Mouse (Mus musculus): ENCODE results near the gene Gk5.
"Not testable (repeated sequence)": the region's sequence is repeated elsewhere in the genome, so short reads cannot be mapped to it uniquely, and the experiment has no call there.

Gk5 gene

DNA sequence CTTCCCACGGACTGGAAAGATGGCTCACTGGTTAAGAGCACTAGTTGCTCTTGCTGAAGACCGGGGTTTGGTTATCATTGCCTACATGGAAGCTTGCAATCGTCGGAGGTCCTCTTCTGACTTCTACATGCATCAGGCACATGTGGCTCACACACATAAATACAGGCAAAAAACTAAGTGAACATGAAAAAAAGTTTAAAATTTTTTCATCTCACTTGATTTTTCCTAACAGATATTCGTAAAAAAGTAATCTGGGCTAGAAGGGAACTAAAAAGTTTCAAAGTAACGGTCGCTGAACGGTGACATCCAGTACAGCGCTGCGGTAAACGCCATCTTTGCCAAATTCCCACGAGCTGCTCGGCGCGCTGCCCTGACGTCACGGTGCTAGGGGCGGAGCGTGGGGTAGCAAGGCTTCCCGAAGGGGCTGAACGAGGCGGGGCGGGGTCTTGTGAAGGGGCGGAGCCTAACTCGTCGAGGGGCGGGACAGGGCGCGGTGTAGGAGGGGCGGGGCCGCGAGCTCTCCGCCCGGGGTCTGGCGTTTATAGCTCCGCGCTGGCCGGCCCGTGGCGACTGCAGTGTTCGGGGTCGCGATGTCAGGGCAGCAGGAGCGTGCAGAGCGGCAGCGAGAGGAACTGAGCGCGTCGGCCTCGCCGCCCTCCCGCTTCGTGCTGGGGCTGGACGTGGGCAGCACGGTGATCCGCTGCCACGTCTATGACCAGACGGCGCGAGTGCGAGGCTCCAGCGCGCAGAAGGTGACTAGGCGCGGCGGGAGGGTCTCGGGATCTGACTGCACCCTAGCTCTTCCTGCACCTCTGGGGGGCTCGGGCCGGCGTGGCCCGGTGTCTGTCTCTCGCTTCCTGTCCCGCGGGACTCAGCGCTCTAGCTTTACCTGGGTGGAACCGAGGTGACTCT, at the start of gene Gk5:
Gene Gk5, plus strand, starts transcription at position 502 of the 912 bp plus-strand sequence.
- DNase-seq (ENCODE audit: low read depth, low spot score) = peak; percentile 77

DNA sequence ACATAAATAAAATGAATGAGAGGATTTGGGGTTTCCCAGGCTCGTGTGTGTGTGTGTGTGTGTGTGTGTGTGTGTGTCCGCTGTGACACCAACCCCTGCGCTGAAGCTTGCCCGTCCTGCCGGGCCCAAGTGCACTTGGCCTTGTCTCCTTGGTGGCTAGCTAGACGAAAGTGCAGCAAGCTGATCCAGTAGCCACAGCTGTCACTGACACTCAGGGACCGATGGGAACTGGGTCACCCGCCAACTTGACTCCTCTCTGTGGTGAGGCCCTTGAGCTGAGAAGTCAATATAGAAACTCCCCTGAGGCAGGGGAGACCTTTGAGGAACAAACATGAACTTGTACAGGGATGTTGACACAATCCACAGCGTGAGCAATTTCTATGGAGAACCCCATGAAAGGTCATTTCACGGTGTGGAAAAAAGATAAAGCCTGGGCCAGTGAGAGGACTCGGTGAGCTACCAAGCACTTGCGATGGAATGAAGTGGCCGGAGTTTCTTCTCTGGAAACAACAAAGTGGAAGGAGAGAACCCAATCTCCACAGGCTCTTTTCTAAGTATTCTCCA, 40.3 kb upstream of the Gk5 start:
- no peak for DNase-seq (ENCODE audit: low read depth, low spot score)

DNA sequence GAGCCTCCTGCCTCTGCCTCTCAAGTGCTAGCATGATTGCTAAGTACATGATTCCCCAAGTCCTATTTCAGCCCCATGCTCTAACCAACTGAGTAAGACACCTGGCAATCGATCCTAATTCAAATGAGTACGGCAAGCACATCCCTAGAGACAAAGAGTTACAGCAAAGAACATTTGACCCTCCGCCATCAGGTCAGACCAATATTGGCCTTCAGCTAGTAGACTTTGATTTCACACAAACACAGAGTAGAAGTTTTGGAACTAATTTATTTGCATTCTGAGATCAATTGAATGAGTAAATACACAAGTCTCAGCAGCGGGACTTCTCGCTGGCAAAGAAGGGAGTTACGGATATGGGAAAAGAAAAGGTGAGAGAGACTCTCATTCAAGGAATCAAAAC, 33.9 kb upstream of the Gk5 start:
- no peak for DNase-seq (ENCODE audit: low read depth, low spot score)

DNA sequence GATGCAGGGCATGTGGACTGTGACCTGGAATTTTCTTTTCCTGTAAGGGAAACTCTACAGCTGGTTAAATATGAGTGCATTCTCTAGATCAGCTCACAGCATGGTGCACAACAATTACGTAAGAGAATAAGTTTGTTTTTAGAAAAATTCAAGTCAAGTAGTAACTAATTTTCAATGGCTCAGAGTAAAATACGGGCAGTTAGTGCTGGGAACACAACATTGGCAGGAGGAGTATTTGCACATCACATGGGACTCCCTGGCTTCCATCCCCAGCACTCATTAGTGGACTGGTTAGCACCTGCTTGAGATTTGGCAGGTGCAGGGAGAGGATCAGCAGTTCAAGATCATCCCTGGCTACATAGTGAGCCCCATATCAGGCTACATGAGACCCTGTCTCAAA, 31.5 kb upstream of the Gk5 start:
- DNase-seq (ENCODE audit: low read depth, low spot score) = no peak

DNA sequence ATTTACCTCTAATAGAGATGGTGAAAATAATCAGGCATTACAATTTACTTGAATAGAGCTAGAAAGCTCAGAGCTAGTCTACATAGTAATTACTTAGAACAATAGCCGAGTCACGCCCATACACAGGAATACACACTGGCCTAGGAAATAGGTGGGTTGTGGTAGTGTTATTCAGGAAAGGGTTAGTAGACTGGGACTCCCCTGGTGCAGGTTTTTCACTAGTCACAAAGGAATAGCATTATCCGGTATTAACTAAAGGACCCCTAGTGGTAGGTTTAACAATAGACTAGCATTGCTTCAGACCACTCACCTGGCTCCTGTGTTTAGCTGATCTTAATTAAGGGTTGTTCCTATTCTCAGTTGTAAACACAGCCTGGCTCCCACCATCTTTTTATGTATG, 30.7 kb upstream of the Gk5 start:
- not testable (repeated sequence) for DNase-seq (ENCODE audit: low read depth, low spot score)

DNA sequence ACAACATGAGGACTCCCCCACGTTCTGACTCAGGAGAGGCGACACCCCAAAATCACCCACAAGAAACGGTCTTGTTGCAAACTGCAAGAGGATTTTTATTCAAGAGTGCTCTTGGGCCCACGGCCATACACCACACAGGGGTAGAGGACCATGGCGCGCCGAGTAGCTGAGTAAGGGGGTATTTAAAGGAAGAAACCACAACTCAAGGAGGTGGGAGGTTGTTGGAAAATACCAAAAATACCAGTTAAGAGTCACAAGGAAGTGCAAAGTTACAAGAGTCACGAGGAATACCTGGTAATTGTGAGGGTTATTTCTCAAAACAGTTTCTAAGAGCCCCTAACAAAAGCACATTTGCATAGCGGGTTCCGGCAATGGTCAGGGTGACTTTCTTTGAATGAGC, 26.5 kb upstream of the Gk5 start:
- DNase-seq (ENCODE audit: low read depth, low spot score) = not testable (repeated sequence)

DNA sequence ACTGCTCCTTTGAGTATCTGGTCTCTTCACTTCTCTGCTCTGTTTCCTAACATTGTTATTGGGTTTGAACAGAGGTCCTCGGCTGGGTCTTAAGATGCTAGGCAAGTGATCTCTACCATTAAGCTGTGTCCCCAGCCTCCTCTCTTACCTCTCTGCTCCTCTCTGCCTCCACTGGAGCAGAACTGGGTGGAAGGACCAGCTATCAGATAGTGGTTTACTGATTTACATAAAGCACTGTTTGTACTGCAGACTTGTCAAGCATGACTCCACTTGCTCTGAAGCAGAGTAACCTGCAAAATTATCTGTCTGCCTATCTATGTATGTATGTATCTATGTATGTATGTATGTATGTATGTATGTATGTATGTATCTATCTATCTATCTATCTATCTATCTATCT, 25.9 kb upstream of the Gk5 start:
- DNase-seq (ENCODE audit: low read depth, low spot score) = no peak

DNA sequence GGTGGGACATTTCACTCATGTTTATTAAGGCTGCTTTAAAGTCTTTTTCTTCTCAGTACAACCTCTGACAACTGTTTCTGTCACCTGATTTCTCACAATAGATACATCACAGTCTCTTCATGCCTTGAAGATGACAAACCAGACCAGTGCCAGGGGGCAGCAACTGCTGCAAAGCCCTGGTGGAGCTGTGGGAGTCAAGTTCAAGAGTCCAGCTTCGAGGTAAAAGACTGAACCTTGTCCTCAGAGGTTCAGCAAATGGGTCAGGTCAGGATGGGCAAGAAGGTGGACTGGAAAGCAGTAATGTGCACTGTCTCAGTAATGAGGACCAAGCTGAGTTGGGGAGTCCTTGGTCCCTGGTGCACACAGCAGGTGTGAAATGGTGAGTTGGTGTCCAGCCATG, 24.8 kb upstream of the Gk5 start:
- DNase-seq (ENCODE audit: low read depth, low spot score) = no peak

DNA sequence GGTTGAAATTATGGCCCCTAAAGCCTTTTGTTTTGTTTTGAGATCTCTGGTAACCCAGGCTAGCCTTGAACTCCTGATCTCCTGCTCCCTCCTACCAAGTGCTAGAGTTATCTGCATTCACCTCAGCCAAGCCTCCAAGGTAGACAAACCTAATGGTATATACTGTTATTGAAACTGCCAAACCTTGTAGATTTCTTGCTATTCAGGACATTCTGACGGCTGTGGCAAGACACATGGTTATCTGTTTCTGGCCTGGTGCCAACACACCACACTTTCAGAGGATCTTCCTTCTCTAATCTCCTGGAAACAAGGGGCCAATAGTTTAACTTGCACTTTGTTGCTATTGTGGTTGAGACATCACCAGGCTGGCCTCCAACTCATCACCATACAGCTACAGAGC, 24.0 kb upstream of the Gk5 start:
- no peak for DNase-seq (ENCODE audit: low read depth, low spot score)

DNA sequence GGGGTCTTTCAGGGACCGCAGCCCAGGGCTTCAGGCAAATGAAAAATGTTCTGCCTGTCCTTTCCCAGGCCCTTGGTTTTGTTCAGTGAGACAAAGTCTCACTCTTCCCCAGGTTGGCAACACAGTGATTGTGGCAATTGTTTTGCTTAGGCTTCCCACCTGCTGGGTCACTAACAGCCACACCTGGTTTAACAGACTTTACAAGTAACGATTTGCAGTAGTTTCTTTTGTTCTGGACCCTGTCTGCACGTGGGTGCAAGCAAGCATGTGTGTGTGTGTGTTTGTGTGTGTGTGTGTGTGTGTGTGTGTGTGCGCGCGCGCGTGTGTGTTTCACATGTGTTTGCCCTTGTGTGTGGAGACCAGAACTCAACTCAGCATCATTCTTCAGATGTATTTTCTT, 16.3 kb upstream of the Gk5 start:
- no peak for DNase-seq (ENCODE audit: low read depth, low spot score)

DNA sequence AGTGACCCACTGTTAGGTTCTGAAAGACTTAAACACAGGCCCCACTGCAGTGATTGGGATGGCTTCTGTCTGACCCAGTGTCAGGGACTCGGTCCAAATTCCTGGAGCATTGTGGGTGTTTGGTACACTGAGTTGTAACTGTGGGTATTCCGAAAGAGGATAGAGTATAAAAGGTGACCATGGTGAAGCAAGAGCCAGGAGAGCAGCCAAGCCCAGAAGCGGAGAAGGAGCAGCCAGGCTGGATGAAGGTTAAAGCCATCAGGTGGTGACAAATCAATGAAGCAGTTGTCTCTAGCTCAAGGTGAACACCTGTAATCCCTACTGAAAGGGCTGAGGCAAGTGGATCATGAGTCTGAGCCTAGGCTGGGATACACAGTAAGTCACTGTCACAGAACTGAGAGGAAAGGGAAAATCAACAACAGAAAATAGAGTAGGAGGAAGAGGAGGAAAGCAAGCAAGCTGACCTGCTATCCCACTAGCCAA, 6.2 kb upstream of the Gk5 start:
- no peak for DNase-seq (ENCODE audit: low read depth, low spot score)

DNA sequence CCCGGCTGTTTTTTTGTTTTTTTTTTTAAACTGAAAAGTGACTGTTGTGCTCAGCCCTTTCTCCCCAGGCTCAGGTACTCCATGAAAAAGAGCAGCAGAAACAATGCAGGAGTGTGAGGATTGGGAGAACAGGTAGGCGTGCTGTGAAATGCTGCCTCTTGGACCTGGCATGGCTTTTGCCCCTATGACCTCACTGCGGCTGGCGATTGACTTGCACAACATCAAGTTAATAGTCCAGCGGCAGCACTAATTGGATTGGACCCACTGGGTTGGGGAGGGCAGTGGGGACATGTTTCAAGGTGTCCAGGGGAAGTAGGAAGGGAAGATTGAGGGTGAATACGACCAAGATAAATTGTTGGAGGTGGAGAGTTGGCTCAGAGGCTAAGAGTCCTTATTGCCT, 2.4 kb upstream of the Gk5 start:
- no peak for DNase-seq (ENCODE audit: low read depth, low spot score)

DNA sequence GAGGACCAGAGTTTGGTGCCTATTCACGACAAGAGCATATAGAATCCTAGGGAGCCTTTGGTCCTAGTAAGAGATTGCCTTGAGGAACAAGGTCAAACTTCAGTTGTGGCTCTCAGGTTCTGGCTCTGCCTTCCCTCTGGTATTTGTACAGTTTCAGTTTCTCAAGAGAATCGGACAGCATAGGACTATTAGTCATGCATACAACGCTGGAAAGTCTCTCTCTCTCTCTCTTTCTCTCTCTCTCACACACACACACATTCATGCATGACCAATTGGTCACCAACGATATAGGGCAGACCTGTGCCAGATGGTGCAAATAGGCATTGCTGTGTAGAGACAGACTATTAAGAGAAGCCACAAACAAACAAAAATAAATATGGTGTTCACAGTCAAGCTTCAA, 946 bp upstream of the Gk5 start:
- DNase-seq (ENCODE audit: low read depth, low spot score) = no peak

DNA sequence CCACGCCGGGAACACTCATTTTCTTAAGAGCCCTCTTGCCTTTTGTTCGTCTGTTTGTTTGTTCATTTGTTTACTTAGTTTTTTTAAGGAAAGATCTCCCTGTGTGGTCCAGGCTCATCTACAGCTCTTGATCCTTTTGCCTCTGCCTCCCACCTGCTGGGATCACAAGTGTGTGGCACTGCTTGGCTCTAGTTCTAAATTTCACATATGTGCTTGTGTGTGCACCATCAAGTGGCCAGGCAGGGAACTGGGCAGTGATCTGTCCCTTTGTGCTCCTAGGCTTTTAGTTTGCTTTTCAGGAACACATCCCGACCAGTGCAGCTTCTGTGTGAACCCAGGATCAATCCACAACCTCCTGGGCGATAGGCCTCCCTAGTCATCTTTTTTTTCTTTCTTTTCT, 8.8 kb downstream of the Gk5 start:
- no peak for DNase-seq (ENCODE audit: low read depth, low spot score)

DNA sequence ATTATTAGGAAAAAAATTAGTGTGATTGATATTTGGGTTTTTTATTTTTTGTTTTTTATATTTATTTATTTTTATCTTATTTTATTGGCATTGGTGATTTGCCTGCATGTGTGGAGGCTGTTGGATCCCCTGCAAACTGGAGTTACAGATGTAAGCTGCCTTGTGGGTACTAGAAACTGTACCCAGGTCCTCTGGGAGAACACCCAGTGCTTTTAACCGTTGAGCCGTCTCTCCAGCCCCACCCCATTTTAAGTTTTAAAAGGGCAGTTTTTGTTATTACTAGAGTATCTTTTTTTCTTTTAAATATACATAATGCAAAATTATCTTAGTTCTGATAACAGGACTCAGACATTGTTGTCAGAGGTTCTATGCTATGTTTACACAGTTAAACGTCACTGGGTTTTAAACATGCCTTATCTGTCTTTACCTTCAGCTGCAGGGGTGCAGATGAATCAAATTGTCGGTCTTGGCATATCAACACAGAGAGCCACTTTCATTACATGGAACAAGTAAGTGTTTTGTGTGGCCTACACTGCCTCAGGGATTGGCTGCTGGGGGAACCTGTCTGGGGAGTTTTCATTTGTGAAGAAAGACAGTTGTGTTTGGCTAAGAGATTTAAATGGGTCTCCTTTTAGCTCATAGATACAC, 13.9 kb downstream of the Gk5 start:
- no peak for DNase-seq (ENCODE audit: low read depth, low spot score)

DNA sequence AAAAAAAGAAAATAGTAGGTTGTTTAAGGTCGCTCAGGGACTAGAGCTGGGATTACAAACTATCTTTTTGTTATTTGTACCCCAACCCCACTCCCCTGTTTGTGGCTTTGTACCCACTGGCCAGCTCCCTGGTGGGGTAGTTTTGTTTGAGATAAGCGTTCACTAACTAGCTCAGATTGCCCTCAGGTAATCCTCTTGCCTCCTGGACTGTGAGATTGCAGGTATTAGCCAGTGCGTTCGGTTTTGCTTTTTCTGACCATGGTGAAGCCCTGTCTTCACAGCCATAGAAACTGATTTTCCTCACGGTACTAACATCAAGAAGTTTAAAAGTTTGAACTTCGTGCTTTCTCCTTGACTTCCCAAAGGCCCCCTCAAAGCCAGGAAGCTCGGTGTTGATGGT, 15.3 kb downstream of the Gk5 start:
- no peak for DNase-seq (ENCODE audit: low read depth, low spot score)

DNA sequence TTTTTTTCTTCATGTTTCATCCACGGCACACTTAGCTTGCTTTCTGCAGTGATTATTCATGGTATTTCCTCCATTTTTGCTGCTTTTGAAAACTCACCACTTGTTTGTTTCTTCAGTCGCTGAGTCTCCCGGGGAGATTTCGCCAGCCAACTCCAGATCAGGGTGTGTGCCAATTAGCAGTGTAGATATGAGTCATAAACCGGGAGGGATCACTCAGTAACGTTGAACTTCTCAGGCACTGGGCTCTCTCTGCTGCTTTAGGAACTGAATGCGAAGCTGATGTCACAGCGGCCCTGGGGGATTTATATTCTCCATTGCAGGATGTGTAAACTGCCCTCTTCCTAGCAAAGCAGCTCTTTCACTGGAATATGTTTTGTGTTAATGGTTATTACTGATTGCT, 15.8 kb downstream of the Gk5 start:
- DNase-seq (ENCODE audit: low read depth, low spot score) = no peak

DNA sequence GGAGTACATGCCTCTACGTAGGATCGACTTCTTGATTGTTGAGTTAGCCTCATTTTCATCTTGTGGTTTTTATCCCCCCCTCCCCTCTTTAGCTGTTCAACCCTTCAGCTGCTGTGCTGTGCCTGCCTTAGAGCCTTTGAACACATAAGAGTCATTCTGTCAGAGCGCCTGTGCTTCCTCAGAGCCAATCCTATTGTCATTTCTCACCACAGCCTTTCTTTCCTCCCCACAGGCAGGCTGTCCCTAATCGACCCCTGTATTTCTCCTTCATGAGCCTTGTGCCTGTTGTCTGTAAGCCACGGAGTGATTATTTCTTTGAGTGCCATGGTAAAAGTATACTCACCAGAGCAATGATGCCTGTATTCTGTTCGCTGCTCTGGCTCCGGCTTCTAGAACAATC, 16.3 kb downstream of the Gk5 start:
- no peak for DNase-seq (ENCODE audit: low read depth, low spot score)

DNA sequence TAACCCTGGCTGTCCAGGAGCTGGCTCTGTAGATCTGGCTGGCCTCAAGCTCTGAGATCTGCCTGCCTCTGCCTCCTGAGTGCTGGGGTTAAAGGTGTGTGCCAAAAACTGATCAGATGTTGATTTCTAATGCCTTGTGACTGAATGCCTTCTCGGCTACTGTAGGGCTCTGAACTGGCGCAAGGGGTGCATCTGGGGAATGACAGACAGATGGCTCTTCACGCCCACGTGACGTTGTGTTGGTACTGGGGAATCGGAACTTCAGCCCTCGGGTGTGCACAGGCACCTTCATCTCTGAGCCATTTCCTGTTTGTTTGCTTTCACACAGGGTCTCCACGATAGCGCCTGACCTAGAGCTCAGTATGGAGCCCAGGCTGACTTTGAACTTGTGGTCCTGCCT, 19.8 kb downstream of the Gk5 start:
- DNase-seq (ENCODE audit: low read depth, low spot score) = no peak

DNA sequence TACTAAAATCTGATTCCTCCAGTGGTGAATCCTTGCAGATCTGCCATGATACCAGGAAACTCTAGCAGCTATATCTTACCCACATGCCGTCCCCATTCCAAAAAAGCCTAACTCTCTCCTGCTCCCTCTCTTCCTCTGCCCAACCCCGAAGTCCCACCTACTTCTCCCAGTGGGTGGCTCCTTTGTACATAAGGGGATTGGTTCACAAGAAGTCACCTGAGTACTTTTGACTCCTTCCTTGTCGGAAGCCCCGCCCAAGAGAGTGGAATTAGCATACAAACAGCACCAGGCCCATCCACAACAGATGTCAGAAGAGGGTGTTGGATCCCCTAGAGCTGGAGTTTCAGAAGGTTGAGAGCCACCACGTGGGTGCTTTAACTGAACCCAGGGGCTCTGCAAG, 20.7 kb downstream of the Gk5 start:
- no peak for DNase-seq (ENCODE audit: low read depth, low spot score)

DNA sequence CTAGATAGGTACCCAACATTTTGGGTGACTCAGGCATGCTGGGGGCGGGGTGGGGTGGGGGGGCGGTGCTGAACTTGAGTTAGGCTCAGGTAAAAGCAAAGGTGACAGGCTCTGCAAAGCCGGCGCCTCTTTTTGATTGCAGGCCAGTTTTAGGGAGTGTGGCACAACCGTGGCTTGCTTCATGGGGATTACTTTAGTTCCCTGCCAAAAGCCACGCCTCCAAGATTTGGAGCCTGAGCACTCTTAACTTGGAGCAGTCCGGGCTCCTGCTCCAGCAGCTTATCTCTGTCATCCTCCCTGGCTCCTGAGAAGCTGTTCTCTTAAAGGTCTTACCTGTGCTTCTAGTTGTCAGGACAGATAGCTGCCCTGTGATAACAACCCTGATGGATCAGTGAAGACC, 21.8 kb downstream of the Gk5 start:
- no peak for DNase-seq (ENCODE audit: low read depth, low spot score)

DNA sequence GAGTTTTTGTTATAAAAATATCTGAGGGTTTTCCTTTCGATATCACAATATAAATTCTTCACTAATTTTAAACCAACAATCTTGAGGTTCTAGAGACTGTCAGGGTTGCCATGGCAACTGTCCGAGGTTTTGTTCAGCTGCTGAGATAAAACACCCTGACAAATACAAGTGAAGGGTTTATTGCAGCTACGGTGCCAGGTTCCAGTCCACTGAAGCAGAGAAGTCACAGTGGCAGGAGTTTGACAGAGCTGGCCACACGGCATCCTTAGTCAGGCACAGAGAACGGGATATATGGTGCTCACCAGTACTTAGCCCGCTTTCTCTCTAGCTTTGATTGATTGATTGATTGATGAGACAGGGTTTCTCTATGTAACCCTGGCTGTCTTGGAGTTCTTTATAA, 23.3 kb downstream of the Gk5 start:
- DNase-seq (ENCODE audit: low read depth, low spot score) = no peak

DNA sequence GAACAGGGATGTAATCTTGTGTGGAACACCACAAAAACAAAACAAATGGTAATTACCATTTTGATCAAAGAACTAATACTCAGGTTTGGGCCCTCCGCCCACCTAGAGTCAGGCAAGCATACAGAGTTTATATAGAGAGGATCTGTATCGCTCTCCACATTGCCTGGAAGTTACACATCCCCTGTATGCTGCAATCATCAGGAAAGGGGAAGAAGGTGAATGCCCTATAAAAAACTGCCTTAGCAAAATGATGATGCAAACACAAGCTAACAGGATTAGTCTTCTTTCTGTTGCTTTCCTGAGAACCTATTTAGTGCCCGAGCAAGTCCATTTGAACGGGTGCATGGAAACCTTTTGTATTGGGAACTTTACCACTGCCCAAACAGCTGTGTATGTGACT, 24.5 kb downstream of the Gk5 start:
- no peak for DNase-seq (ENCODE audit: low read depth, low spot score)

Data from c-Kit-negative CD71-positive TER-119-positive erythroid progenitor cells, embryonic 14.5 days (primary cell).